Mouse (Mus musculus) forebrain, embryonic 11.5 days (tissue): ENCODE data around the gene Isyna1. TPM values are rescaled to one million over a fixed set of nuclear protein-coding genes. Genes with fewer than 3 reads are reported as not detected.

Source experiments
- ATAC-seq: fragments of 200-750 bp; cut with Nextera tagmentation; replicated peaks from 2 replicates; pipeline ENCODE4 v1.8.0; 2017; ENCODE audit warnings: moderate TSS enrichment; ENCODE audit not compliant: low FRiP score
- DNase-seq: peaks from one replicate; pipeline ENCODE4 v3.0.0-alpha.2; 2017; ENCODE audit warnings: low spot score
- H3K27ac ChIP-seq: fragments of 300-500 bp; sonication (generic); 2 replicates; pipeline ENCODE4 v1.5.1; 2014; ENCODE audit warnings: low read depth, low read length
- H3K27me3 ChIP-seq: fragments of 300-500 bp; sonication (generic); 2 replicates; pipeline ENCODE4 v1.6.1; 2014; ENCODE audit warnings: mild to moderate bottlenecking, low read length, mixed read lengths; ENCODE audit not compliant: control insufficient read depth, insufficient read depth
- H3K36me3 ChIP-seq: fragments of 300-500 bp; sonication (generic); 2 replicates; pipeline ENCODE4 v1.6.1; 2014; ENCODE audit warnings: mild to moderate bottlenecking, low read length, moderate library complexity, mixed read lengths; ENCODE audit not compliant: control insufficient read depth, insufficient read depth
- H3K4me1 ChIP-seq: fragments of 300-500 bp; sonication (generic); replicated peaks from 2 replicates; pipeline ENCODE4 v1.6.1; 2014; ENCODE audit warnings: low read length, mixed read lengths; ENCODE audit not compliant: control insufficient read depth, insufficient read depth
- H3K4me2 ChIP-seq: fragments of 300-500 bp; sonication (generic); 2 replicates; pipeline ENCODE4 v1.6.1; 2014; ENCODE audit warnings: low read depth, mild to moderate bottlenecking, low read length, moderate library complexity, mixed read lengths; ENCODE audit not compliant: severe bottlenecking
- H3K4me3 ChIP-seq: fragments of 300-500 bp; sonication (generic); 2 replicates; pipeline ENCODE4 v1.5.1; 2014; ENCODE audit warnings: low read depth, low read length
- H3K9ac ChIP-seq: fragments of 300-500 bp; sonication (generic); 2 replicates; pipeline ENCODE4 v1.6.1; 2014; ENCODE audit warnings: low read length
- H3K9me3 ChIP-seq: fragments of 300-500 bp; sonication (generic); 2 replicates; pipeline ENCODE4 v1.6.1; 2016; ENCODE audit warnings: low read length, mixed read lengths; ENCODE audit not compliant: control insufficient read depth
- WGBS: fragments of 180-500 bp; shearing (Covaris S2); extraction: QIAGEN DNeasy Blood & Tissue Kit; methylation state at CpG from one replicate; pipeline ENCODE4 v1.1.7; 2014; 5-methylcytosine and 5-hydroxymethylcytosine counted together
- polyA plus RNA-seq: library from polyadenylated mRNA; unstranded; fragments of >200 nt; fragmentation: Nextera tagmentation; extraction: Ambion mirVana; gene quantifications from 2 replicates; pipeline ENCODE4 v1.2.1, GENCODE M21; 2014

Isyna1 gene
- polyA plus RNA-seq, 1 experiment from 2014 or later: 109 TPM

DNA sequence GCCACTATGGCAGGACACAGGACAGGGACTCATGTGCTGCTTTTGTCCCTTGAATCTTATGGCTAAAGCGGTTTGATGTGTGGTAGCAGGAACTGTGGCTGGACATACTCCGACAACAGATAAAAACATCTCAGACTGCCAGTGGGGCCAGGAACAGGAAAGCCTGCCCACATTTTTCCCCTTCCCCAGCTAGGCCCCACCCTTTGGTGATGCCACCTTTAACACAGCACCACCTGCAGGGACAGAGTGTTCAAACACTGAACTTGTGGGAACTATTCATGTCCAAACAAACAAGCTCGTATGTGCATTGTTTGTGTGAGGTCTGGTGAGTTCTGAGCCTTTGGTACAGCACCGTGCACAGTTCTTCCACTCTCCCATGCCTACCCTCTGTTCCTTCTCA, 35.8 kb upstream of the Isyna1 start:
- no peak for DNase-seq
- Histone ChIP-seq H3K9me3 (no peaks in the 10 kb centered on the region), H3K4me3 (no peak overlapping the region), H3K27me3 (no peaks in the 10 kb centered on the region), H3K27ac (no peak overlapping the region), H3K9ac (no peak overlapping the region), H3K4me1 (no peaks in the 10 kb centered on the region), H3K36me3 (no peaks in the 10 kb centered on the region), H3K4me2 (no peak overlapping the region)
- ATAC-seq: no peak
- 79% methylated on average over 4 of the region's 4 CpGs for WGBS

DNA sequence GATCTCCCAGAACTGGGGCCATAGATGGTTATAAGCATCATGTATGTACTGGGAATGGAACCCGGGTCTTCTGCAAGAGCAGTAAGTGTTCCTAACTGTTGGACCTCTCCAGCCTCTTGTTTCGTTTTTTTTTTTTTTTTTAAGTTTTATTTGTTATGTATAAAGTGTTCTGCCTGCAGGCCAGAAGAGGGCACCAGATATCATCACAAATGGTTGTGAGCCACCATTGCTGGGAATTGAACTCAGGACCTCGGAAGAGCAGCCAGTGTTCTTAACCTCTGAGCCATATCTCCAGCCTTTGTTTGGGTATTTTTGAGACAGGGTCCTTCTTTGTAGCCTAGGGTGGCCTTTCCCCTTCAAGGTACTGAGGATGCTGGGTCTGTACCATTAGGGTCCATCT, 35.2 kb upstream of the Isyna1 start:
- 77% methylated on average over 3 of the region's 3 CpGs for WGBS

DNA sequence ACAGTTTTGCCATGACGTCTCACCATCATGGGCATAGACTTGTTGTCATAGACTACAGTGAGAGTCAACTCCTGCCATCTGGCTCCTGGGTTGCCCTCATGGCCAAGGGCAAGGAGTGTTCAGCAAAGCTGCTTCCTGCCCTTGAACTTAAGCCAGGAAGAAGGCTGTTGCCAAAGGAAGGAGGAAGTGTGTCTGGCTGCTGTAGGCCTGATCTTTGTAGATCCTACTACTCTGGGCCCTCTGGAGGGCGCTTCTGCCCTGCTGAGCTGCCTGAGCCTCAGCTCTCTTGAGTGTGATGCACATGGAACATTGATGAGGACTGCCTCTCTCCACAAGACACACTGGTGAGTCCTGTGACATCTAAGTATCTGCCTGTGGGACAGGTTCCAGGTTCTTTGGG, 34.1 kb upstream of the Isyna1 start:
- Histone ChIP-seq H3K4me1 (no peaks in the 10 kb centered on the region), H3K27ac (no peak overlapping the region), H3K4me2 (no peak overlapping the region), H3K36me3 (no peaks in the 10 kb centered on the region), H3K27me3 (no peaks in the 10 kb centered on the region), H3K4me3 (no peak overlapping the region), H3K9ac (no peak overlapping the region), H3K9me3 (no peaks in the 10 kb centered on the region)
- 90% methylated on average over 2 of the region's 2 CpGs for WGBS
- DNase-seq (no peak), ATAC-seq (no peak)

More for the DNA sequence above, 35.2 kb upstream of the Isyna1 start:
- H3K9ac ChIP-seq: no peak overlapping the region
- DNase-seq: no peak
- H3K4me2 ChIP-seq: no peak overlapping the region
- H3K4me1 ChIP-seq: no peaks in the 10 kb centered on the region
- no peak overlapping the region for H3K4me3 ChIP-seq
- H3K9me3 ChIP-seq: no peaks in the 10 kb centered on the region
- no peak for ATAC-seq
- no peaks in the 10 kb centered on the region for H3K27me3 ChIP-seq
- no peaks in the 10 kb centered on the region for H3K36me3 ChIP-seq
- H3K27ac ChIP-seq: no peak overlapping the region

GRCm38 (mm10) chr8:70560564-70560963, 33.6 kb upstream of the Isyna1 start:
- WGBS: 84% methylated on average over 3 of the region's 3 CpGs

DNA sequence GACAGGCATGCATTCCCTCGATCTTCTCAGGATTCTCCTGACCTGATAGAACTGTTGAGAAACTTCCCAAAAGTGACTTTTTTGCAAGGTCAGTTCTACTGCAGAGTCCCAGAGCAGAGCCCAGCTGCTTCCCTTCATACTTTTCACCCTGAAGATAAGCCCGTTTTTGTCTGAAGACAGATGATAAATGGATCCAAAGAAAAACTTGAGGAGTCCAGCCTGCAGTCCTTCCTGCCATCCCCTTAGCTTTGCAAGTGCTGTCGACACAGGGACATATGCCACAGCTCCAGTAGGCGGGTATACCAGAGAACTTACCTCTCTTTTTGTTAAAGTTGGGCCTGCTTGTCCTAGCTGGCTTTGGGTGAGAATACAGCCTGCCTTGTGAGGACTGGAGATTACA, 32.8 kb upstream of the Isyna1 start:
- Histone ChIP-seq H3K36me3 (no peaks in the 10 kb centered on the region), H3K9me3 (no peaks in the 10 kb centered on the region), H3K9ac (no peak overlapping the region), H3K4me3 (no peak overlapping the region), H3K27me3 (no peaks in the 10 kb centered on the region), H3K4me1 (no peaks in the 10 kb centered on the region), H3K4me2 (no peak overlapping the region), H3K27ac (no peak overlapping the region)
- no peak for DNase-seq
- WGBS: 85% methylated on average over 4 of the region's 4 CpGs
- no peak for ATAC-seq

More at GRCm38 (mm10) chr8:70560564-70560963, 33.6 kb upstream of the Isyna1 start:
- Histone ChIP-seq H3K9me3 (no peaks in the 10 kb centered on the region), H3K9ac (no peak overlapping the region), H3K4me2 (no peak overlapping the region), H3K4me1 (no peaks in the 10 kb centered on the region), H3K36me3 (no peaks in the 10 kb centered on the region), H3K27ac (no peak overlapping the region), H3K4me3 (no peak overlapping the region), H3K27me3 (no peaks in the 10 kb centered on the region)
- DNase-seq (no peak), ATAC-seq (no peak)

GRCm38 (mm10) chr8:70561809-70562535, 32.2 kb upstream of the Isyna1 start:
- Histone ChIP-seq H3K4me3 (no peak overlapping the region), H3K4me2 (no peak overlapping the region), H3K4me1 (no peaks in the 10 kb centered on the region), H3K27me3 (no peaks in the 10 kb centered on the region), H3K9me3 (no peaks in the 10 kb centered on the region), H3K27ac (no peak overlapping the region), H3K36me3 (no peaks in the 10 kb centered on the region), H3K9ac (no peak overlapping the region)
- ATAC-seq: no peak
- DNase-seq: no peak
- 87% methylated on average over 7 of the region's 7 CpGs for WGBS

DNA sequence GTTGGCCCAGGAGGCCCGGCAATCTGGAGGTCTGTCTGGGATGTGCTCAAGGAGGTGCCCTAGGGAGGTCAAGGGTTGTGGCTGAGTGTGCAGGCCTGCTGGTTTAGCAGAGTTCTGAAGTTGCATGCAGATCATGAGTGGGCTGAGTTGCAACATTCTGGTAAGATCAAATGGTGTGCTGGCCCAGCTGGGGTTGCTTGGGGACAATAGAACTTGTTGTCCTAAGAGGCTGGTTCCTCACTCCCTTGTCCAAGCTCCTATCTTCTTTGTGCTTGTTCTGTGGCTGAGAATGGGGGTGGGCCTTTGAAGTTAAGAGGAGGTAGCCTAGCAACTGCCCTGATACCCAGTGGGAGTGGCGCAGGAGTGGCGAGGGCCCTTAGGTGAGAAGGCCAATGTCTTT, 31.4 kb upstream of the Isyna1 start:
- H3K27me3 ChIP-seq: no peaks in the 10 kb centered on the region
- H3K9ac ChIP-seq: no peak overlapping the region
- no peaks in the 10 kb centered on the region for H3K4me1 ChIP-seq
- H3K36me3 ChIP-seq: no peaks in the 10 kb centered on the region
- no peak overlapping the region for H3K4me3 ChIP-seq
- ATAC-seq (no peak), DNase-seq (no peak)
- H3K9me3 ChIP-seq: no peaks in the 10 kb centered on the region
- no peak overlapping the region for H3K4me2 ChIP-seq
- H3K27ac ChIP-seq: no peak overlapping the region
- 78% methylated on average over 3 of the region's 3 CpGs for WGBS

DNA sequence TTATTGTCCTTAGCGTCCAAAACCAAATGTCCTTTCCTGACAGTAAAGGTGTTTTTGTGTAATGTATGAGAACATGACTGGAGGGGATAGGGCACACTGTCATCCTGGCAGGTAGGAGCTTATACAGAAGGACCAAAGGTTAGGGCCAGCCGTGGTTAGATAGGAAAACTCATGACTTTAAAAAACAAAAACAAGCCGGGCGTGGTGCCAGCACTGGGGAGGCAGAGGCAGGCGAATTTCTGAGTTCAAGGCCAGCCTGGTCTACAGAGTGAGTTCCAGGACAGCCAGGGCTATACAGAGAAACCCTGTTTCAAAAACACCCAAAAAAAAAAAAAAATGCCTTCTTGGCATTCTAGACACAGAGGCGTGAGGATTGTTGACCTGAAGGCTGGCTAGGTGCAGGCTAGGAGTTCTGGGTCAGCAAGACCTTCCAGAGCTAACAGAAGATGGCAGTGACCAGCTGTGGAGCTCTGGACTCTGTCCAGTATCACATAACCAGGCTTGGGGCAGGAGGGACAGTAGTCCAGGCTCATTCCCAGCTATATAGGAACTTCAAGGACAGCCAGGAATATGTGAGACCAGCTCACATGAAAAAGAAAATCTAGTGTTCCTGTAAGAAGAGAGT, 30.3 kb upstream of the Isyna1 start:
- Histone ChIP-seq H3K9me3 (no peaks in the 10 kb centered on the region), H3K4me1 (no peaks in the 10 kb centered on the region), H3K27ac (no peak overlapping the region), H3K27me3 (no peaks in the 10 kb centered on the region), H3K9ac (no peak overlapping the region), H3K4me3 (no peak overlapping the region), H3K36me3 (no peaks in the 10 kb centered on the region), H3K4me2 (no peak overlapping the region)
- ATAC-seq (no peak), DNase-seq (no peak)
- 91% methylated on average over 6 of the region's 6 CpGs for WGBS

DNA sequence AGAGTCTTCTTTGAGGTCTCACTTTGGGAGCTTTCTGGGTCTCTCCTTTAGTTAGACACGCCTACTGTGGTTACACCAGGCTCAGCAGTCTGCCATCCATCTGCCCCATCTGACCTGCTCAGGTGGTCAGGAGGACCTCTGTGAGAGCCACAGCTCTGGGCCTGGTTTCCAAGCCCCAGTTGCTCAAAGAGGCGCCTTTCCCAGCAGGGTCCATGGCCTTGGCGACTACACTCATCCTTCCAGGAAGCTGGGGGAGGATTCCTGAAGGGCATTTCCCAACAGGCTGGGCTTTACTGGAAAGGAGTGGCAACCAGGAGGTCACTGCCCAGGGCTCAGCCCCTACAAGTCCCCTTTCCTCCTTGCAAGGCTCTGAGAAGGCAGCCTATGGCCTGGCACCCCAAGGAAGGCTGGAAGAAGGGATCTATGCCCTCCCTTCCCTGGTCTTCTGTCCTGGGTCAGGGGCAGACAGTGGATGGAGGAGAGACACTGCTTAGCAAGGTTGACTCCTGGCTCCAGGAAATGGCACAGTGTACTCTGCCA, 29.4 kb upstream of the Isyna1 start:
- Histone ChIP-seq H3K27me3 (no peaks in the 10 kb centered on the region), H3K36me3 (no peaks in the 10 kb centered on the region), H3K4me3 (no peak overlapping the region), H3K9ac (no peak overlapping the region), H3K4me2 (no peak overlapping the region), H3K27ac (no peak overlapping the region), H3K4me1 (no peaks in the 10 kb centered on the region), H3K9me3 (no peaks in the 10 kb centered on the region)
- WGBS: 87% methylated on average over 3 of the region's 3 CpGs
- ATAC-seq: no peak
- DNase-seq: no peak
